Mouse (Mus musculus) midbrain, embryonic 11.5 days (tissue): ENCODE results near the gene Cisd1. TPM values are rescaled to one million over a fixed set of nuclear protein-coding genes. Genes with fewer than 3 reads are reported as not detected.

Experiments
- polyA plus RNA-seq: library from polyadenylated mRNA; unstranded; fragments of >200 nt; fragmentation: Nextera tagmentation; extraction: Ambion mirVana; gene quantifications from 2 replicates; pipeline ENCODE4 v1.2.1, GENCODE M21; 2014

The Cisd1 gene
- polyA plus RNA-seq, 1 experiment from 2014 or later, result 152 TPM

Other genes with a start within 250 kb of the Cisd1 start
- 9.2 and 9.6 TPM in 2 replicates for gene Bicc1, start 185.3 kb downstream of the Cisd1 start, polyA plus RNA-seq
- 101 and 111 TPM in 2 replicates for gene Tfam, start 106.7 kb downstream of the Cisd1 start, polyA plus RNA-seq
- gene Ube2d1, start 59.7 kb downstream of the Cisd1 start, polyA plus RNA-seq, result 176 and 184 TPM in 2 replicates
- gene Ipmk, start 2.8 kb upstream of the Cisd1 start, polyA plus RNA-seq, result 24.8 and 24.9 TPM in 2 replicates